Mouse (Mus musculus): ENCODE results near the gene Hist2h2ab. TPM values are rescaled to one million over a fixed set of nuclear protein-coding genes. Genes with fewer than 3 reads are reported as not detected.
"Not testable (repeated sequence)": the region's sequence is repeated elsewhere in the genome, so short reads cannot be mapped to it uniquely, and the experiment has no call there.

Hist2h2ab gene
- polyA plus RNA-seq, 1 experiment from 2014 or later, result 1.4 TPM

- Histone ChIP-seq H3K9ac (0 out of 2 replicates have a peak overlapping the region, but pooled peaks have one; percentile 17), H3K9me3 (no peaks in the 10 kb centered on the region), H3K27ac (peak overlapping the region; percentile 95), H3K4me3 (peak overlapping the region; percentile 40; the same call in 1 of the 2 replicates), H3K36me3 (no peaks in the 10 kb centered on the region), H3K27me3 (no peaks in the 10 kb centered on the region), H3K4me2 (peak overlapping the region; percentile 53), H3K4me1 (peaks cover 21% of the 10 kb centered on the region)
- 67% methylated on average over 4 of the region's 4 CpGs for WGBS
- no peak for ATAC-seq (ENCODE audit: borderline replicate concordance, extremely low read depth, low FRiP score, low TSS enrichment)
Measured at GRCm38 (mm10) chr3:96267541-96267940, 47.9 kb downstream of the Hist2h2ab start.

DNA sequence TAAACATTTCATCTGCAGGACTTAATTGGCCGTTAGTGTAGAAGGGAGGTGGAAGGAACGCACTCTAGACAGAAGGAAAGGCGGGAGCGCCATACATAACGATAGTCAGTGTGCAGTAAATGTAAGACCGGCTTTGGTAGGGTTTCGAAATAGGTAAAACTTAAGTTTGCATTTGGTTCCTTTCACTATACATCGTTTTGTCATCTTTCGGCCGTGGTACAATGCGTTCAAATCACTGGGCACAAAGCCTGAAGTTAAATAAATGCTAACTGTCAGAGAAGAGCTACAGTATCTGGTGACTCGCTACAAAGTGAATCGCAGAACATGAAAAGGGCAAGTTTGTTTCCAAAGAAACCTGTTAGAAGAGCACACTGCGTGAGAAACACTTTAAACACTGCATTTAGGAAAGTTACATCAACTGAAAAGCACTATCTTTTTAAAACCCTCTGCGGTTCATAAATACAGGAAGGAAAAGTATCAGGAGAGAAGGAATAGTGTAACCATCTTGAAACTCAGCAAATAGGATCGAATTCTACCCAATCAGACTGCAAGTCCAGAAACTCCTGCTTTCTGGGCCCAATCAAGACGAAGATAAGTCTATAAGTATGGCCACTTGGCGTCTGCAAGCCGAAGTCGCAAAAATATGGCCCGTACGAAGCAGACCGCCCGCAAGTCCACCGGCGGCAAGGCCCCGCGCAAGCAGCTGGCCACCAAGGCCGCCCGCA, 48.5 kb downstream of the Hist2h2ab start, which contains the start of gene Hist2h3b:
TSS of gene Hist2h3b (plus strand) at position 604 of the 725 bp plus-strand sequence.
- Histone ChIP-seq H3K27ac (peak within 1 kb of the TSS; percentile 98), H3K9ac (peak within 1 kb of the TSS; percentile 68), H3K4me1 (peaks cover 21% of the 10 kb centered on the region), H3K36me3 (no peaks in the 10 kb centered on the region), H3K9me3 (no peaks in the 10 kb centered on the region), H3K27me3 (no peaks in the 10 kb centered on the region), H3K4me2 (peak within 1 kb of the TSS; percentile 88), H3K4me3 (peak within 1 kb of the TSS; percentile 52)
- ATAC-seq (ENCODE audit: borderline replicate concordance, extremely low read depth, low FRiP score, low TSS enrichment), result peak; percentile 79
- 11% methylated on average over 30 of the region's 30 CpGs for WGBS

- Histone ChIP-seq H3K9ac (peak overlapping the region; percentile 68), H3K4me2 (peak overlapping the region; percentile 88), H3K27ac (peak overlapping the region; percentile 98), H3K4me3 (peak overlapping the region; percentile 44), H3K4me1 (peaks cover 21% of the 10 kb centered on the region)
- H3K27me3 ChIP-seq, H3K9me3 ChIP-seq, H3K36me3 ChIP-seq: not testable (repeated sequence)
- 0% methylated on average over 19 of the region's 44 CpGs for WGBS
- peak; percentile 25 for ATAC-seq (ENCODE audit: borderline replicate concordance, extremely low read depth, low FRiP score, low TSS enrichment)
Measured at GRCm38 (mm10) chr3:96268776-96269378, 49.2 kb downstream of the Hist2h2ab start.

Small RNAs within 50 kb of the gene (microRNA-seq; reads per million reads assigned to microRNA genes)
- gene Gm44492 (not detected), gene Gm47311 (not detected), gene Gm47313 (not detected)

Other genes starting within 250 kb of the Hist2h2ab start
- gene Plekho1, start 223.9 kb upstream of the Hist2h2ab start, polyA plus RNA-seq (2015; fragmentation: Nextera tagmentation; extraction: Ambion mirVana), result 36.0 and 38.2 TPM in 2 replicates
- 32.2 and 33.4 TPM in 2 replicates for gene Vps45, start 161.4 kb upstream of the Hist2h2ab start, polyA plus RNA-seq (2015; fragmentation: Nextera tagmentation; extraction: Ambion mirVana)
- 22.0 and 22.9 TPM in 2 replicates for gene Otud7b, start 115.3 kb upstream of the Hist2h2ab start, polyA plus RNA-seq (2015; fragmentation: Nextera tagmentation; extraction: Ambion mirVana)
- 11.2 and 14.9 TPM in 2 replicates for gene Mtmr11, start 57.9 kb upstream of the Hist2h2ab start, polyA plus RNA-seq (2015; fragmentation: Nextera tagmentation; extraction: Ambion mirVana)
- 168 and 175 TPM in 2 replicates for gene Sf3b4, start 47.5 kb upstream of the Hist2h2ab start, polyA plus RNA-seq (2015; fragmentation: Nextera tagmentation; extraction: Ambion mirVana)
- 3.7 and 4.4 TPM in 2 replicates for gene Sv2a, start 38.7 kb upstream of the Hist2h2ab start, polyA plus RNA-seq (2015; fragmentation: Nextera tagmentation; extraction: Ambion mirVana)
- 56.8 and 64.4 TPM in 2 replicates for gene Bola1, start 156 bp upstream of the Hist2h2ab start, polyA plus RNA-seq (2015; fragmentation: Nextera tagmentation; extraction: Ambion mirVana)
- gene Hist2h2ac, start 1.0 kb downstream of the Hist2h2ab start, polyA plus RNA-seq (2015; fragmentation: Nextera tagmentation; extraction: Ambion mirVana), result 13.7 and 17.4 TPM in 2 replicates
- gene Hist2h2be, start 1.3 kb downstream of the Hist2h2ab start, polyA plus RNA-seq (2015; fragmentation: Nextera tagmentation; extraction: Ambion mirVana), result 7.2 and 7.4 TPM in 2 replicates
- gene Hist2h3c2, start 19.3 kb downstream of the Hist2h2ab start, polyA plus RNA-seq (2015; fragmentation: Nextera tagmentation; extraction: Ambion mirVana), result 9.8 and 13.7 TPM in 2 replicates
- gene Hist2h2aa2, start 20.4 kb downstream of the Hist2h2ab start, polyA plus RNA-seq (2015; fragmentation: Nextera tagmentation; extraction: Ambion mirVana), result 58.4 and 70.0 TPM in 2 replicates
- gene Hist2h2aa1, start 25.6 kb downstream of the Hist2h2ab start, polyA plus RNA-seq (2015; fragmentation: Nextera tagmentation; extraction: Ambion mirVana), result 20.4 and 20.5 TPM in 2 replicates
- 0.45 and 1.9 TPM in 2 replicates for gene Hist2h3c1, start 26.8 kb downstream of the Hist2h2ab start, polyA plus RNA-seq (2015; fragmentation: Nextera tagmentation; extraction: Ambion mirVana)
- gene Hist2h4, start 43.4 kb downstream of the Hist2h2ab start, polyA plus RNA-seq (2015; fragmentation: Nextera tagmentation; extraction: Ambion mirVana), result 15.9 and 16.1 TPM in 2 replicates
- gene Hist2h3b, start 48.8 kb downstream of the Hist2h2ab start, polyA plus RNA-seq (2015; fragmentation: Nextera tagmentation; extraction: Ambion mirVana), result 87.1 and 95.3 TPM in 2 replicates
- 10.1 and 18.0 TPM in 2 replicates for gene Hist2h2bb, start 49.9 kb downstream of the Hist2h2ab start, polyA plus RNA-seq (2015; fragmentation: Nextera tagmentation; extraction: Ambion mirVana)
- gene Fcgr1, start 74.1 kb downstream of the Hist2h2ab start, polyA plus RNA-seq (2015; fragmentation: Nextera tagmentation; extraction: Ambion mirVana), result 2.4 and 3.6 TPM in 2 replicates
- gene BC107364, start 232.4 kb downstream of the Hist2h2ab start, polyA plus RNA-seq (2015; fragmentation: Nextera tagmentation; extraction: Ambion mirVana), result 0.14 TPM in 1 of 2 replicates, not detected in the other

All from lung, embryonic 15.5 days (tissue).